Mouse (Mus musculus): ENCODE results near the gene Ccdc18.
"Not testable (repeated sequence)": the region's sequence is repeated elsewhere in the genome, so short reads cannot be mapped to it uniquely, and the experiment has no call there.

Ccdc18 gene
- long read RNA-seq, experiment 1 = 0 reads
- long read RNA-seq, experiment 2 = 0 reads

- intact Hi-C loops (cut with DNase I) = loop anchor here (10.0 kb wide), 1 partner anchor 132 kb away; the partner anchor contains the start of gene Dr1
These were observed at the start of gene Ccdc18, which contains the start of gene Tmed5 for GRCm38 (mm10) chr5:108132441-108133243. Gene Ccdc18 (plus strand): TSS chr5:108132875. Gene Tmed5 (minus strand): TSS chr5:108132620.

- intact Hi-C loops (cut with DNase I) = no loop called here
These were observed 47.2 kb upstream of the Ccdc18 start for GRCm38 (mm10) chr5:108085440-108085839.

- intact Hi-C loops (cut with DNase I) = not testable (repeated sequence)
These were observed 39.9 kb upstream of the Ccdc18 start for GRCm38 (mm10) chr5:108092731-108093130.

GRCm38 (mm10) chr5:108097676-108098075 lies 35.0 kb upstream of the Ccdc18 start:
- intact Hi-C loops (cut with DNase I) = no loop called here

- intact Hi-C loops (cut with DNase I) = no loop called here
These were observed 32.5 kb upstream of the Ccdc18 start for GRCm38 (mm10) chr5:108100196-108100595.

- intact Hi-C loops (cut with DNase I) = no loop called here
These were observed 28.4 kb upstream of the Ccdc18 start for GRCm38 (mm10) chr5:108104306-108104705.

GRCm38 (mm10) chr5:108109346-108109745 lies 23.3 kb upstream of the Ccdc18 start:
- intact Hi-C loops (cut with DNase I) = no loop called here

- intact Hi-C loops (cut with DNase I) = no loop called here
These were observed 15.0 kb upstream of the Ccdc18 start for GRCm38 (mm10) chr5:108117693-108118092.

- intact Hi-C loops (cut with DNase I) = no loop called here
These were observed 12.3 kb upstream of the Ccdc18 start for GRCm38 (mm10) chr5:108120221-108120900.

- intact Hi-C loops (cut with DNase I) = loop anchor here (10.0 kb wide), 1 partner anchor 133 kb away; the partner anchor contains the start of gene Dr1
These were observed 730 bp upstream of the Ccdc18 start for GRCm38 (mm10) chr5:108131849-108132440.

- intact Hi-C loops (cut with DNase I) = no loop called here
These were observed 19.9 kb downstream of the Ccdc18 start for GRCm38 (mm10) chr5:108152592-108152991.

GRCm38 (mm10) chr5:108160796-108161195 lies 28.1 kb downstream of the Ccdc18 start:
- intact Hi-C loops (cut with DNase I) = loop anchor here (5.0 kb wide), 1 partner anchor 128 kb away; no protein-coding TSS in a partner anchor

- intact Hi-C loops (cut with DNase I) = loop anchor here (5.0 kb wide), 1 partner anchor 131 kb away; no protein-coding TSS in a partner anchor
These were observed 31.0 kb downstream of the Ccdc18 start for GRCm38 (mm10) chr5:108163695-108164094.

- intact Hi-C loops (cut with DNase I) = no loop called here
These were observed 51.4 kb downstream of the Ccdc18 start for GRCm38 (mm10) chr5:108184050-108184449.

GRCm38 (mm10) chr5:108188967-108189366 lies 56.3 kb downstream of the Ccdc18 start:
- intact Hi-C loops (cut with DNase I) = no loop called here

GRCm38 (mm10) chr5:108206008-108206407 lies 73.3 kb downstream of the Ccdc18 start:
- intact Hi-C loops (cut with DNase I) = no loop called here

GRCm38 (mm10) chr5:108211512-108211911 lies 78.8 kb downstream of the Ccdc18 start:
- intact Hi-C loops (cut with DNase I) = no loop called here

- intact Hi-C loops (cut with DNase I) = no loop called here
These were observed 82.3 kb downstream of the Ccdc18 start for GRCm38 (mm10) chr5:108214928-108215327.

GRCm38 (mm10) chr5:108224077-108224476 lies 91.4 kb downstream of the Ccdc18 start:
- intact Hi-C loops (cut with DNase I) = no loop called here

- intact Hi-C loops (cut with DNase I) = no loop called here
These were observed 93.5 kb downstream of the Ccdc18 start for GRCm38 (mm10) chr5:108226159-108226558.

- intact Hi-C loops (cut with DNase I) = no loop called here
These were observed 113.7 kb downstream of the Ccdc18 start for GRCm38 (mm10) chr5:108246314-108246765.

GRCm38 (mm10) chr5:108250033-108250432 lies 117.4 kb downstream of the Ccdc18 start:
- intact Hi-C loops (cut with DNase I) = no loop called here

All from adrenal gland (tissue).